Mouse (Mus musculus) c-Kit-positive CD71-negative TER-119-negative erythroid progenitor cells, embryonic 14.5 days (primary cell): ENCODE results near the gene Twf2.
"Not testable (repeated sequence)": the region's sequence is repeated elsewhere in the genome, so short reads cannot be mapped to it uniquely, and the experiment has no call there.

Experiments
- DNase-seq: peaks from one replicate; pipeline ENCODE4 v3.0.0-alpha.2; 2013; ENCODE audit warnings: low read depth

Twf2 gene

DNA sequence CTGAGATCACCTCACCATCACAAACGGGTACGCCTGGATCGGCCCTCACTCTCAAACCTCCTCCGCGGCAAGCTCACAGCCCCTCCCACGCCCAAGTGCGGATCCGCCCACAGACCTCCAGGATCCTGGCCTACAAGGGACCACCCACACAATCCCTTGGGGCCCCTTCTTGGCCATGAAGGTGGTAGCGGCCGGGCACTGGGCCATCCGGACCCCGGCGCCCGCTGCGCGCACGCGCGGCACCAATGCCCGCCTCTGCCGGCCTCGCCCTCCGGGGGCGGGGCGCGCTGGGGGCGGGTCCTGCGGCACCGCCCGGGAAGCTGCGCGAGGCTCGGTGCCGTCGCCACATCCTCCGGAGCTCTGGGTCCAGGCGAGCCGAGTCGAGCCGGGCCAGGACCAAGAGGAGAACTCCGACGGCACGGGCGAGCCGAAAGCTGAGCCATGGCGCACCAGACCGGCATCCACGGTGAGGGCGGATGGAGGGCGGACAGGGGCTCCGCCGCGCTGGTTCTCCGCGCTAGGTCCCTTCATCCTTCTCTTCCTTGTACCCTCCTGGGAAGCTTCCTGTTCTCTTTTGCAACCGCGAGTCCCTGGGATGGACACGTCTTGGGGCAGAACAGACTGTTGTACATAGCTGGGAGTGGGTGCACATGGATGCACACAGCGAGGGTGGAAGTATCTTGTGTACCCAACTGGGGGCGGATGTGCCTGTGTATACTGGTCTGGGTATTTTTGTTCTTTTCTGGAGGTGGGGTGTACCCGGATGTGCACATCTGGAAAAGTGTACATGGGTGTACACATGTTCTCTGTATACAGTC is at the start of gene Twf2:
Twf2 (plus strand) TSS at position 290 of the 818 bp plus-strand sequence.
- peak; percentile 78 for DNase-seq

DNA sequence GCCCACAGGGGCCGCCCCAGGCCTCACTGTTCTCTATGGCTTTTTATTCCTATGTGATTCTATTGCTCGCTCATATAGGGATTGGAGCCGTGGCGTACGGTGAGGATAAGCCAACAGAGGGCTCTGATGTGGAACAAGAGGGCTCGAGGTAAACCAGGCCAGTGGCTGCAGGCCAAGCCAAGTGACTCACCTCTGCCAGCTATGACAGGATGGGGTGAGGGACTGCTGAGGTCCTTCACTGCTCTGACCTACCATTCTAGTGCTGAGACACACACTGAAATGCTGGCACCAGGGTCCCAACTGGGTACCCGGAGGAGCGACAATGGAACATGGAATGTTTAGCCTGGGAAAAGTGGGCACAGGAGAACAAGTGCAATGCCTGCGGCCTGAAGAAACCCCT is 48.8 kb upstream of the Twf2 start:
- DNase-seq, result no peak

GRCm38 (mm10) chr9:106156419-106156818 is 46.5 kb upstream of the Twf2 start:
- DNase-seq, result peak; percentile 76

DNA sequence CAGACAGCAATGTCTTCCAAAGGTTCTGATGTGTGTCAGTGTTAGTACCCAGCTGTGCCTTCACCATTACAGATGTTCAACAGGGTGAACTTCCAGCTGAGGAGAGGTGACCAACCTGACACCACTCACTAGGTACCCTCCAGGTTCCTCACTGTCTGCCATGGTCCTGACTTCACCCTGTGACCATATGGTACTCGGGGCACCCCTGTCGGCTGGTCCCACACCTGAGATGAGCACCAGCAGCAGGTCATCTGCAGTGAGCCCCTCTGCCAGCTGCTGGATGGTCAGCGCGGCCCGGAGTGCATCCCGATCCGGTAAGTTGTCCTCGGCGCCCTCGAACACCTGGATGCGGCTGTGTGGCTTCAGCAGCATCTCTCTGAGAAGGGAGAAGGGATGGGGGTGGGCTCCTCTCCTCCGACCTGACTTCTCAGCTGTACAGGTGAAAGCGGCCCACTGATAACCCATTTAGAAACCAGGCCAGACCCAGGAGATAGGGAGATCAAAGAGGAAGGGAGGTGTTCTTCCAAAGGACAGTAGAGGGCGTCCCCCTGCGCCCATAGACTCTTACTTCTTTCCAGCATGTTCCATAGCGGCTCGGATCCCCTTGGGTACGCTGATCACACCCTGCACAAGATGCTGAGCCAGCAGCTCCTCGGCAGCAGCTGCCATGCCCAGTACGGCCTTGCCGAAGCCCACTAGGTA is 45.8 kb upstream of the Twf2 start:
- no peak for DNase-seq

GRCm38 (mm10) chr9:106157623-106157925 is 45.3 kb upstream of the Twf2 start:
- DNase-seq, result no peak

DNA sequence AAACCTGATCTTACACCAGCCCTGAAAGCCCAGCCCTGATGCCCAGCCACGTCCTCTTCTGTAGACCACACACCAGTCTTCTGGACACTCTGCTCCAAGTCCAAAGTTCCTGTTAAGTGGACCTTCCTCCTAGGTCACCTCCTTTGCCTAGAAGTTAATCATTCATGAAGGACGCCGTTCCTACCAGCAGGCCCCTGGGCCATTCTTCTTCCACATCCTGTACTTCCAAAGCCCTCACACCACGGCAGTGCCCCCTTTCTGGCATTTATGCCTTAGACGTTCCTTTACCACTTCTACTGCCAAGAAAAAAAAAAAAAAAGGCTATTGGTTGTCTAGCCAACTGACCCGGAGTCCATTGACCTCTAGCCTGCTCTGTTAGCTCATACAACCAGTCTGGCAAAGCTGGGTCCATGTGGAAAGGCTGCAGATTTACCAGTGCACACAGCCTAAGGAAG is 44.8 kb upstream of the Twf2 start, which contains the start of gene Glyctk:
Glyctk (minus strand) TSS at position 102 of the 455 bp plus-strand sequence.
- DNase-seq, result no peak

DNA sequence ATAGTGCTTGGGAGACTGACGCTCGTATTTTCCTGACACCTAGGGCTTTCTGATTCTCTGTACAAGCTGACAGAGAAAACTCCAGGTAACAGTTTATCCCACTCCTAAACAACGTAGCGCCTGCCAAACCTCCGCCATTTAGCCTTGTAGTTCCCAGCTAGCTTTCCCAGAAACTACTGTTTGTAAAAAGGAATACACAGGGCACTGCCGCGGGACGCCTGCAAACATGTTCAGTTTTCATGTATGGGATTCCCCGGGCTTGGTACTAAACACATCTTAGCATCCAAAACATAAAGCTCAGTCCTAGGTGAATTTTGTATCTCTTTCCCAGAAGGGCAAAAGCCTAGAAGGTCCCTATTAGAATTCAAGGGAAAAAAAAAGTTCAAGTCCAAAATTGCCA is 43.7 kb upstream of the Twf2 start:
- no peak for DNase-seq

- DNase-seq, result peak; percentile 66
These were observed 43.1 kb upstream of the Twf2 start for GRCm38 (mm10) chr9:106159784-106160301.

DNA sequence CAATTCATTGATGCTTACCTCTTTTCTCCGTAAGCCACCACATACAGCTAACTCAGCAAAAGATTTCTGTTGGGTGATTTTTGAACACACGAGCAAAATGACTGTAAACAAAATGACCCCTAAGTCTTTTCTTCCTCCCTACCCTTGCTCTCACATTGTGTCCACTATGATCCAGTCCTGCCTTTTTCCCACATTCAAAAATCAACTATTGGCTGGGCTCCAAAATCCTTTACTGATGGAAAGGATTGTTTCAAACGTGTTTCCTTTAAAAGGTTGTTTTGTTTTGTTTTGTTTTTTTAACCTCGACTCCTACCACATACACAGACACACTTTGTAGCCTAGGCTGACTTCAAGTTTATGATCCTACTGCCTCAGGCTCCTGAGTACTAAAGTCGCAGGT is 42.5 kb upstream of the Twf2 start:
- no peak for DNase-seq

- no peak for DNase-seq
These were observed 36.2 kb upstream of the Twf2 start for GRCm38 (mm10) chr9:106166709-106167108.

- DNase-seq, result no peak
These were observed 35.7 kb upstream of the Twf2 start for GRCm38 (mm10) chr9:106167241-106167640.

DNA sequence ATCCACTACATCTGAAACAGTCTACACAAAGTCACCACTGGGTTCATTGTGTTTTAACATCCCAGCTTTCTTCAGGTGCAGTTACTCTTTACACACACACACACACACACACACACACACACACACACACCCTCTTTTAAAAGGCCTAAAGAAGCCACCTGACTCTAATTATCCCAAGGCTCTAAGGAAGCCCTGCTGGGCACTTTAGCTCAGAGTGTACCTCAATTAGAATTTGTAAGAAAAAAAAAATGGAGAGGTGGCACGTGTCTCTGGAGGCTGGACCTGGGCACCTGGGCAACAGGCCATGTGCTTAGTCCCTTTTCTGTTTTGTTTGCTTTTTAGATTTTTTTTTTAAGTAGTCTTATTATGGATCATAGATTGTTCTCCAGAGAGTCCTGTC is 35.2 kb upstream of the Twf2 start:
- no peak for DNase-seq

GRCm38 (mm10) chr9:106169006-106169405 is 33.9 kb upstream of the Twf2 start:
- not testable (repeated sequence) for DNase-seq

GRCm38 (mm10) chr9:106169917-106170316 is 33.0 kb upstream of the Twf2 start:
- no peak for DNase-seq

GRCm38 (mm10) chr9:106170556-106171345 is 32.2 kb upstream of the Twf2 start, which contains the start of gene Wdr82:
Gene Wdr82 (plus strand): TSS chr9:106170928.
- peak; percentile 86 for DNase-seq

GRCm38 (mm10) chr9:106171346-106172158 is 31.4 kb upstream of the Twf2 start:
- DNase-seq, result no peak

- no peak for DNase-seq
These were observed 30.4 kb upstream of the Twf2 start for GRCm38 (mm10) chr9:106172527-106172926.

DNA sequence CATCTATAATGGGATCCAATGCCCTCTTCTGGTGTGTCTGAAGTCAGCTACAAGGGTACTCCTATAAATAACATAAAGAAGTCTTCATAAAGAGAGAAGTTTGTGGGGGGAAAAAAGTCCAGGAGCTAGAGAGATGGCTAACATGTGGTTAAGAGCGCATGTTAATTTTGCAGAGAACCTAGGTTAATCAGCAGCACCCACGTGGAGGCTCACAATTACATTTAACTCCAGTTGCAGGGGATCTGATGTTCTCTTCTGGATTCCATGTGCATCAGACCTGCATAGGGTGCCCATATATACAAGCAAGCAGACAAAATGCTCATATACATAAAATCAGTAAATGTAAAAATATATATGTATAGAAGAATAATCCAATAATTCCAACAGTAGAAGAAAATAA is 29.5 kb upstream of the Twf2 start:
- no peak for DNase-seq

GRCm38 (mm10) chr9:106175552-106176200 is 27.2 kb upstream of the Twf2 start:
- DNase-seq, result no peak

DNA sequence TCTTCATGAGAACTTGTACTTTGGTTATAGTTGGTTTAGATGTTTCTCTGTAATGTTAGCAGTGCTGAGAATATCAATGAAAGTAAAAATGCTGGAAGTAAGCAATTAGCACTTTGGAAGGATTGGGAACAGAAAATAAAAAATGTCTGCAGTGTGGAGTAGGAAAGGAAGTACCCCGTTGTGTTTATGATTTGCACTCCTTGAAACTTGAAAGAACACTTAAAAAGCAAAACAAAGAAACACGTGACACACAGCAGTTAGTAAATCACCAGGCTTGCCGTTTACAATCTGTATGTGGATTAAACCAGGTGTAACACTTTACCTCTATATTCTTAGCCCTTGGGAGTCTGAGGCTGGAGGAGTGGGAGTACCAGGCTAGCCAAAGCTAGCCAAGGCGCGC is 26.1 kb upstream of the Twf2 start:
- DNase-seq, result no peak

GRCm38 (mm10) chr9:106177799-106178198 is 25.1 kb upstream of the Twf2 start:
- DNase-seq, result no peak
